Comparison of ENCODE assay signal across 8 mouse cellular contexts in the genomic region with DNA sequence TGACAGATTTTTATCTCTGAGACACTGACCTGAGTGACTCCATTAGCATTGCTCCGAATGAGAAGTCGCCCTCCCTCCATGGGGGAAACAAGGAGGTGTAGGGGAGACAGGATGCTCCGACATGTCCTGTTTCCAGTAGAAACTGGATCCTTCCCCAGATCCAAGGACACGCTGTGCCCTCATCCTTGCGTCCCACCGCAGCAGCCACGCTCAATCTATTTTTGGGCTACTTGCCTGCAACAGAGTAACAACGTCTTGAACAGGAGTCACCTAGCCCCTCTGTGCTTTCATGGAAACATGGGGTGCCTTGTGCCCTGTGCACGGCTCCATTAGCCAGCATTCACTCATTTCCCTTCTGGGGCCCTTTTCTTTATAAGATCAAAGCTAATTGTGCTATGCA. TPM values are rescaled to one million over a fixed set of nuclear protein-coding genes. Genes with fewer than 3 reads are reported as not detected.
DNase-seq lines count a peak whose midpoint lies in the region; ATAC-seq and TF ChIP-seq lines count a peak whose summit lies in the region.

A gene (minus strand): TSS at position 143 of the 400 bp plus-strand sequence.

- 24% methylated on average over 9 of the region's 9 CpGs for WGBS in cerebellum, adult 2 months
- 66% methylated on average over 9 of the region's 9 CpGs for WGBS in lung, embryonic 16.5 days
- 84% methylated on average over 9 of the region's 9 CpGs for WGBS in intestine, postnatal 0 days
- 82% methylated on average over 9 of the region's 9 CpGs for WGBS in neural tube, embryonic 14.5 days

- no peak within 1 kb of the TSS for H3K4me3 ChIP-seq in cerebellum, adult 2 months (replicated peaks; ENCODE audit: insufficient read depth, low read depth, low read length)
- H3K4me3 ChIP-seq in lung, embryonic 16.5 days (ENCODE audit: low read length), result no peak within 1 kb of the TSS
- H3K4me3 ChIP-seq in intestine, postnatal 0 days (ENCODE audit: low read depth, low read length), result no peak within 1 kb of the TSS
- no peak within 1 kb of the TSS for H3K4me3 ChIP-seq in neural tube, embryonic 14.5 days (ENCODE audit: low read depth, low read length)

- no peaks in the 10 kb centered on the region for H3K27me3 ChIP-seq in cerebellum, adult 2 months (ENCODE audit: control insufficient read depth, insufficient read depth, low read length)
- no peaks in the 10 kb centered on the region for H3K27me3 ChIP-seq in lung, embryonic 16.5 days (ENCODE audit: control insufficient read depth, insufficient read depth, low read depth, low read length)
- H3K27me3 ChIP-seq in intestine, postnatal 0 days (replicated peaks; ENCODE audit: control insufficient read depth, insufficient read depth, low read length), result no peaks in the 10 kb centered on the region
- no peaks in the 10 kb centered on the region for H3K27me3 ChIP-seq in neural tube, embryonic 14.5 days (ENCODE audit: control insufficient read depth, insufficient read depth, low read length)

- TF ChIP-seq POLR2A in cerebellum, adult 2 months (IDR thresholded peaks at IDR 0.05; ENCODE audit: borderline replicate concordance, insufficient read depth, low read length), result no peak

- ATAC-seq in lung, embryonic 16.5 days (ENCODE audit: low read depth), result no peak
- no peak for ATAC-seq in intestine, postnatal 0 days
- no peak for ATAC-seq in neural tube, embryonic 14.5 days (ENCODE audit: low read depth)

- H3K4me2 ChIP-seq in lung, embryonic 16.5 days (ENCODE audit: low read depth, low read length), result no peak within 1 kb of the TSS
- no peak within 1 kb of the TSS for H3K4me2 ChIP-seq in intestine, postnatal 0 days (replicated peaks; ENCODE audit: low read depth)
- H3K4me2 ChIP-seq in neural tube, embryonic 14.5 days (ENCODE audit: low read depth, low read length), result no peak within 1 kb of the TSS

- no peak within 1 kb of the TSS for H3K9ac ChIP-seq in lung, embryonic 16.5 days (ENCODE audit: low read length)
- H3K9ac ChIP-seq in intestine, postnatal 0 days (ENCODE audit: low read depth, low read length), result no peak within 1 kb of the TSS
- no peak within 1 kb of the TSS for H3K9ac ChIP-seq in neural tube, embryonic 14.5 days (replicated peaks; ENCODE audit: low read depth, low read length)

- H3K9me3 ChIP-seq in lung, embryonic 16.5 days (ENCODE audit: control insufficient read depth, low read length), result no peaks in the 10 kb centered on the region
- H3K9me3 ChIP-seq in intestine, postnatal 0 days (ENCODE audit: control insufficient read depth), result no peaks in the 10 kb centered on the region
- no peaks in the 10 kb centered on the region for H3K9me3 ChIP-seq in neural tube, embryonic 14.5 days (ENCODE audit: control insufficient read depth, low read length)

- no peak within 1 kb of the TSS for H3K27ac ChIP-seq in cerebellum, adult 2 months (ENCODE audit: insufficient read depth, low read length)
- H3K27ac ChIP-seq in lung, embryonic 16.5 days (ENCODE audit: low read length), result no peak within 1 kb of the TSS
- H3K27ac ChIP-seq in intestine, postnatal 0 days (ENCODE audit: low read depth, low read length), result no peak within 1 kb of the TSS
- H3K27ac ChIP-seq in neural tube, embryonic 14.5 days (ENCODE audit: low read depth, low read length), result no peak within 1 kb of the TSS

- no peak for DNase-seq in cerebellum, adult 2 months
- no peak for DNase-seq in cerebellum, postnatal 4 days (ENCODE audit: low spot score in 2 of 2)
- no peak for DNase-seq in lung, postnatal 36 days
- no peak for DNase-seq in cerebellum, adult 8-10 months
- no peak for DNase-seq in ovary, postnatal 36 days (ENCODE audit: low spot score)

- H3K36me3 ChIP-seq in lung, embryonic 16.5 days (ENCODE audit: control insufficient read depth, insufficient read depth, low read length), result no peaks in the 10 kb centered on the region
- H3K36me3 ChIP-seq in intestine, postnatal 0 days (ENCODE audit: control insufficient read depth, insufficient read depth), result no peaks in the 10 kb centered on the region
- no peaks in the 10 kb centered on the region for H3K36me3 ChIP-seq in neural tube, embryonic 14.5 days (ENCODE audit: control insufficient read depth, insufficient read depth, low read length)

- no peak for TF ChIP-seq CTCF in cerebellum, adult 2 months (IDR thresholded peaks at IDR 0.05; ENCODE audit: borderline replicate concordance, insufficient read depth, low read depth, low read length)
- no peak for TF ChIP-seq CTCF in intestine, postnatal 0 days (IDR thresholded peaks at IDR 0.05; ENCODE audit: low read depth)

- H3K4me1 ChIP-seq in cerebellum, adult 2 months (ENCODE audit: control insufficient read depth, insufficient read depth, low read length), result peaks cover 3% of the 10 kb centered on the region; the same call in 1 of the 2 replicates
- H3K4me1 ChIP-seq in lung, embryonic 16.5 days (replicated peaks; ENCODE audit: control insufficient read depth, insufficient read depth, low read length), result no peaks in the 10 kb centered on the region
- H3K4me1 ChIP-seq in intestine, postnatal 0 days (replicated peaks; ENCODE audit: control insufficient read depth, insufficient read depth, low read length), result no peaks in the 10 kb centered on the region
- H3K4me1 ChIP-seq in neural tube, embryonic 14.5 days (ENCODE audit: control insufficient read depth, insufficient read depth, low read length), result no peaks in the 10 kb centered on the region

RNA-seq across cellular contexts. Expression of the gene that starts here (rescaled TPM):
- polyA plus RNA-seq in cerebellum, adult 2 months (2012; rRNA removed), result 11.0 and 13.3 TPM in 2 replicates
- polyA plus RNA-seq in lung, embryonic 16.5 days (2015; fragmentation: Nextera tagmentation; extraction: Ambion mirVana), result 103 and 104 TPM in 2 replicates
- 13.1 and 14.4 TPM in 2 replicates for polyA plus RNA-seq in intestine, postnatal 0 days (2015; fragmentation: Nextera tagmentation; extraction: Ambion mirVana)
- polyA plus RNA-seq in neural tube, embryonic 14.5 days (2014; fragmentation: Nextera tagmentation; extraction: Ambion mirVana), result 79.5 and 121 TPM in 2 replicates
